Mouse (Mus musculus) stomach, postnatal 0 days (tissue): ENCODE results near the gene Esyt3. TPM values are rescaled to one million over a fixed set of nuclear protein-coding genes. Genes with fewer than 3 reads are reported as not detected.

Experiments used
- ATAC-seq: fragments of 200-750 bp; cut with Nextera tagmentation; 2 replicates; pipeline ENCODE4 v1.8.0; 2017; ENCODE audit not compliant: low FRiP score, low TSS enrichment
- DNase-seq: peaks from one replicate; pipeline ENCODE4 v3.0.0-alpha.2; 2016; ENCODE audit warnings: low spot score
- H3K27ac ChIP-seq: fragments of 300-500 bp; sonication (generic); replicated peaks from 2 replicates; pipeline ENCODE4 v1.5.1; 2014; ENCODE audit warnings: mild to moderate bottlenecking, control low read depth
- H3K27me3 ChIP-seq: fragments of 300-500 bp; sonication (generic); 2 replicates; pipeline ENCODE4 v1.6.1; 2014; ENCODE audit warnings: low read length; ENCODE audit not compliant: control insufficient read depth, insufficient read depth
- H3K36me3 ChIP-seq: fragments of 300-500 bp; sonication (generic); 2 replicates; pipeline ENCODE4 v1.6.1; 2014; ENCODE audit warnings: low read length, mixed read lengths; ENCODE audit not compliant: control insufficient read depth, insufficient read depth
- H3K4me1 ChIP-seq: fragments of 300-500 bp; sonication (generic); replicated peaks from 2 replicates; pipeline ENCODE4 v1.6.1; 2014; ENCODE audit warnings: antibody characterized with exemption; ENCODE audit not compliant: control insufficient read depth, insufficient read depth
- H3K4me2 ChIP-seq: fragments of 300-500 bp; sonication (generic); replicated peaks from 2 replicates; pipeline ENCODE4 v1.6.1; 2014; ENCODE audit warnings: low read depth, mild to moderate bottlenecking, control low read depth, moderate library complexity
- H3K4me3 ChIP-seq: fragments of 300-500 bp; sonication (generic); 2 replicates; pipeline ENCODE4 v1.5.1; 2014; ENCODE audit warnings: low read depth, low read length, control low read depth
- H3K9ac ChIP-seq: fragments of 300-500 bp; sonication (generic); 2 replicates; pipeline ENCODE4 v1.6.1; 2014; ENCODE audit warnings: mild to moderate bottlenecking, low read length, control low read depth, mixed read lengths
- H3K9me3 ChIP-seq: fragments of 300-500 bp; sonication (generic); 2 replicates; pipeline ENCODE4 v1.6.1; 2016; ENCODE audit warnings: low read length; ENCODE audit not compliant: control insufficient read depth
- CTCF ChIP-seq: IDR thresholded peaks from 2 replicates; pipeline ENCODE4 v1.5.1; 2016; ENCODE audit warnings: antibody characterized with exemption, low read depth, mild to moderate bottlenecking, moderate library complexity
- EP300 ChIP-seq: optimal IDR thresholded peaks from 2 replicates; pipeline ENCODE3; 2016; ENCODE audit warnings: antibody characterized with exemption
- WGBS: fragments of 180-500 bp; shearing (Covaris S2); extraction: QIAGEN DNeasy Blood & Tissue Kit; methylation state at CpG from one replicate; pipeline ENCODE4 v1.1.7; 2014; 5-methylcytosine and 5-hydroxymethylcytosine counted together
- polyA plus RNA-seq: library from polyadenylated mRNA; unstranded; fragments of >200 nt; fragmentation: Nextera tagmentation; extraction: Ambion mirVana; gene quantifications from 2 replicates; pipeline ENCODE4 v1.2.1, GENCODE M21; 2015

Gene Esyt3
- polyA plus RNA-seq, 1 experiment from 2014 or later: 9.6 TPM

DNA sequence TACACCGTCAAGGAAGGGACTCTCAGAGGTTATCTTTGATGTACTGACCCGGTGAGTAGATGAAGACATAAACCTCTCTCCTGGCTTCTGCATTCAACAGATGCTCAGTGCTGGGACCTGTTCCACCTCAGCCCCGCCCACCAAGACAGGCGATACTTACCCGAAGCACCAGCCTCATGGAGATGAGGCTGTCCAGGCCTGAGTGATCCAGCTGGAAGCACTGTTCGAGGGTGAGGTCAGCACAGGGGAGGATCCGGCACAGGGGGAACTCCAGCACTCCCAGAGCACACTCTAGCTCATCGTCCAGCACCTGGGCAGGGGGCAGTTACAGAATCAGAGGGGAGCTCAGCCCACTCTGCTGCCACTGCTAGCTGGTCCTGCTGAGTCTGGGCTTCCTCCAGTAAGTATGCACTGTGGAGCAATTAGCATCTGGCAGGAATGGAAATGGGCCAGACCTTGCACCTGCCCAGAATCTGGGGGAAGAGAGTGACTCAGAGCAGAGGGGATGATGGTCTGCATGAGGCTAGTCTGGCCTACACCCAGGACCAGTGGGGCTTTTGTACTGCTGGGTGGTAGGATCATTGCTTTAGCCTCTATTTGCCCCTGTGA is 38.9 kb downstream of the Esyt3 start:
- ATAC-seq (no peak), DNase-seq (no peak)
- H3K27ac ChIP-seq: no peak overlapping the region
- no peaks in the 10 kb centered on the region for H3K4me1 ChIP-seq
- no peak overlapping the region for H3K4me3 ChIP-seq
- WGBS: 42% methylated on average over 8 of the region's 8 CpGs
- no peaks in the 10 kb centered on the region for H3K9me3 ChIP-seq
- TF ChIP-seq CTCF: no peak
- no peak for TF ChIP-seq EP300
- H3K27me3 ChIP-seq: no peaks in the 10 kb centered on the region
- H3K4me2 ChIP-seq: no peak overlapping the region
- H3K9ac ChIP-seq: no peak overlapping the region
- H3K36me3 ChIP-seq: no peaks in the 10 kb centered on the region

DNA sequence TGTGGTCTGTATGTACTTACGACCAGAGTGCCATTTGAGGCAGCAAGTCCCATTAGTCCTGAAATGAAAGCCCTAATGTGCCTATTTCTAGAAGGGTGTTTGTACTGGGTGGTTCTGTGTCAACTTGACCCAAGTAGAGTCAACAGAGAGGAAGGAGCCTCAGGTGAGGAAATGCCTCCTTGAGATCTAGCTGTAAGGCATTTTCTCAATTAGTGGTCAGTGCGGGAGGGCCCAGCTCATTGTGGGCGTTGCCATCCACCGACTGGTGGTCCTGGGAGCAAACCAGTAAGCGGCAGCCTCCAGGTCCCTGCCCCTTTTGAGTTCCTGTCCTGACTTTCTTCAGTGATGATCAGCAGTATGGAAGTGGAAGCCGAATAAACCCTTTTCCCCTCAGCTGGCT is 52.1 kb downstream of the Esyt3 start:
- ATAC-seq: no peak
- Histone ChIP-seq H3K27ac (no peak overlapping the region), H3K4me3 (no peak overlapping the region), H3K4me2 (no peak overlapping the region), H3K27me3 (no peaks in the 10 kb centered on the region), H3K4me1 (no peaks in the 10 kb centered on the region), H3K36me3 (peaks cover 6% of the 10 kb centered on the region; the same call in 1 of the 2 replicates), H3K9me3 (no peaks in the 10 kb centered on the region), H3K9ac (no peak overlapping the region)
- DNase-seq: no peak
- TF ChIP-seq CTCF (no peak), EP300 (no peak)
- 74% methylated on average over 6 of the region's 6 CpGs for WGBS

DNA sequence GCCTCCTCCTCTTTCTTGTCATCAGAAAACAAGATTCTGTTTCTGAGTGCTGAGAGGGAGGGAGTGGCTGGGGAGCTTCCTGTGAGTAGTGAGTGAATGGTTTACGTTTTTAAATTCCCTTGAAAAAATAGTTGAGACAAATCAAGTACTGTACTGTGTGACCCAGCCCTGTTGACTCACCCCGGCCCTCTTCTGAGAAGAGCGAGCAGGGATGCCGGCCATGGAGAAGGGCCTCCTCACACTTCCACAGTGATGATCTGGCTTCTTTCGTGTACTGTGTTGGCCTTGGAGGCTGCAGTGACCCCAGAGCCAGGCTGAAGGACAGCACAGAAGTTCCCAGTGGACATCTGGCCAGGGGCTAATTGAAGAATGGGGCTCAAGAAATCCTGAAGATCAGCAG is 54.1 kb downstream of the Esyt3 start:
- H3K27ac ChIP-seq: no peak overlapping the region
- no peaks in the 10 kb centered on the region for H3K9me3 ChIP-seq
- ATAC-seq: no peak
- no peak overlapping the region for H3K4me3 ChIP-seq
- H3K36me3 ChIP-seq: 0 out of 2 replicates have a peak, but pooled peaks cover 4% of the 10 kb centered on the region
- 68% methylated on average over 5 of the region's 5 CpGs for WGBS
- H3K27me3 ChIP-seq: no peaks in the 10 kb centered on the region
- no peak overlapping the region for H3K4me2 ChIP-seq
- no peaks in the 10 kb centered on the region for H3K4me1 ChIP-seq
- DNase-seq: no peak
- H3K9ac ChIP-seq: no peak overlapping the region
- TF ChIP-seq EP300 (no peak), CTCF (no peak)

Other genes with a start within 250 kb of the Esyt3 start
- 2.6 and 4.0 TPM in 2 replicates for gene Pik3cb, start 217.9 kb downstream of the Esyt3 start, polyA plus RNA-seq
- not detected in 2 replicates for gene Faiml, start 121.3 kb downstream of the Esyt3 start, polyA plus RNA-seq
- 11.6 and 13.3 TPM in 2 replicates for gene Cep70, start 115.2 kb downstream of the Esyt3 start, polyA plus RNA-seq
- 5.9 and 10.2 TPM in 2 replicates for gene Mras, start 78.8 kb upstream of the Esyt3 start, polyA plus RNA-seq
- not detected in 2 replicates for gene Nme9, start 92.9 kb upstream of the Esyt3 start, polyA plus RNA-seq
- gene Armc8, start 210.3 kb upstream of the Esyt3 start, polyA plus RNA-seq: 13.0 and 13.7 TPM in 2 replicates
- 14.2 and 15.5 TPM in 2 replicates for gene Dbr1, start 217.2 kb upstream of the Esyt3 start, polyA plus RNA-seq